Mouse (Mus musculus): Measurements from ENCODE around the gene Adar. TPM values are rescaled to one million over a fixed set of nuclear protein-coding genes. Genes with fewer than 3 reads are reported as not detected.
A peak's percentile ranks its signal among the peaks of the same experiment; 100 is the strongest.

Adar gene
- total and polyA plus RNA-seq, 3 experiments, result 11.5 to 33.1 (median 20.4) TPM

GRCm38 (mm10) chr3:89696152-89696821 is 18.5 kb upstream of the Adar start:
- Histone ChIP-seq H3K36me3 (replicated peaks in 1 of 2; ENCODE audit: control insufficient read depth in 1 of 2, insufficient read depth in 1 of 2, low read length in 1 of 2) (no peaks in the 10 kb centered on the region), H3K27me3 (replicated peaks) (peaks cover 1% of the 10 kb centered on the region), H3K4me3 (replicated peaks in 1 of 3; ENCODE audit: low read depth in 2 of 3, low read length in 2 of 3, poor library complexity in 1 of 3) (no peak overlapping the region), H3K4me2 (ENCODE audit: insufficient read depth, low read depth, poor library complexity, severe bottlenecking) (no peak overlapping the region), H3K4me1 (ENCODE audit: control insufficient read depth in 1 of 2, insufficient read depth in 2 of 2) (peaks cover 4 to 11% of the 10 kb centered on the region in 2 experiments), H3K9ac (ENCODE audit: insufficient read depth, low read depth) (no peak overlapping the region), H3K9me3 (replicated peaks; ENCODE audit: low read length) (peaks cover 20% of the 10 kb centered on the region), H3K27ac (ENCODE audit: insufficient read depth, low read depth) (no peak overlapping the region), H3K79me2 (replicated peaks; ENCODE audit: control insufficient read depth, extremely low read depth, insufficient read depth, poor library complexity, severe bottlenecking) (no peaks in the 10 kb centered on the region)
- no peak for DNase-seq (ENCODE audit: extremely low read depth)
- in situ Hi-C loops (cut with MboI; ENCODE audit: low pct_ligation_motif_present, low pct_unique_long_range_greater_than_20kb, low sequenced_read_pairs), result loop anchor here (25.0 kb wide), 1 partner anchor 359 kb away; the partner anchor contains the start of genes Adam15 and Efna4
- no peak for TF ChIP-seq USF2 (conservative IDR thresholded peaks at IDR 0.05; ENCODE audit: low read depth, low read length)
- TF ChIP-seq NRF1 (IDR thresholded peaks at IDR 0.05; ENCODE audit: low read depth, low read length), result 0 out of 2 replicates have a peak, but pooled peaks have one; percentile 17
- TF ChIP-seq RAD21 (IDR thresholded peaks at IDR 0.05; ENCODE audit: low read depth, low read length), result no peak
- dilution Hi-C loops (cut with MboI; ENCODE audit: extremely low pct_ligation_motif_present, extremely low pct_unique_long_range_greater_than_20kb, low sequenced_read_pairs), result no loop called here

- DNase-seq (ENCODE audit: extremely low read depth), result no peak
- dilution Hi-C loops (cut with MboI; ENCODE audit: extremely low pct_ligation_motif_present, extremely low pct_unique_long_range_greater_than_20kb, low sequenced_read_pairs) (no loop called here), in situ Hi-C loops (cut with MboI; ENCODE audit: low pct_ligation_motif_present, low pct_unique_long_range_greater_than_20kb, low sequenced_read_pairs) (loop anchor here (25.0 kb wide), 1 partner anchor 362 kb away; the partner anchor contains the start of genes Adam15 and Efna4)
- H3K4me2 ChIP-seq (ENCODE audit: insufficient read depth, low read depth, poor library complexity, severe bottlenecking), result no peak overlapping the region
- H3K27ac ChIP-seq (ENCODE audit: insufficient read depth, low read depth), result no peak overlapping the region
- no peak overlapping the region for H3K9ac ChIP-seq (ENCODE audit: insufficient read depth, low read depth)
- no peaks in the 10 kb centered on the region for H3K79me2 ChIP-seq (replicated peaks; ENCODE audit: control insufficient read depth, extremely low read depth, insufficient read depth, poor library complexity, severe bottlenecking)
- peaks cover 1% of the 10 kb centered on the region for H3K27me3 ChIP-seq (replicated peaks)
- H3K36me3 ChIP-seq (replicated peaks in 1 of 2; ENCODE audit: control insufficient read depth in 1 of 2, insufficient read depth in 1 of 2, low read length in 1 of 2), result no peaks in the 10 kb centered on the region
- H3K9me3 ChIP-seq (replicated peaks; ENCODE audit: low read length), result peaks cover 12% of the 10 kb centered on the region
- peaks cover 4 to 11% of the 10 kb centered on the region in 2 experiments for H3K4me1 ChIP-seq (ENCODE audit: control insufficient read depth in 1 of 2, insufficient read depth in 2 of 2)
- H3K4me3 ChIP-seq (replicated peaks in 1 of 3; ENCODE audit: low read depth in 2 of 3, low read length in 2 of 3, poor library complexity in 1 of 3), result no peak overlapping the region
- no peak for TF ChIP-seq MXI1 (IDR thresholded peaks at IDR 0.05; ENCODE audit: low read depth, low read length)
- TF ChIP-seq ETS1 (conservative IDR thresholded peaks at IDR 0.05; ENCODE audit: low read depth, low read length), result no peak
- TF ChIP-seq JUN (IDR thresholded peaks at IDR 0.05; ENCODE audit: insufficient read depth, low read depth, low read length), result no peak
- TF ChIP-seq TBP (conservative IDR thresholded peaks at IDR 0.05; ENCODE audit: low read depth, low read length), result no peak
- TF ChIP-seq CHD2 (IDR thresholded peaks at IDR 0.05; ENCODE audit: low read length), result no peak
- TF ChIP-seq ZNF384 (IDR thresholded peaks at IDR 0.05; ENCODE audit: low read depth, low read length), result no peak
- no peak for TF ChIP-seq USF1 (IDR thresholded peaks at IDR 0.05; ENCODE audit: low read depth, low read length)
- TF ChIP-seq TCF12 (IDR thresholded peaks at IDR 0.05; ENCODE audit: low read depth, low read length), result no peak
- no peak for TF ChIP-seq ZKSCAN1 (IDR thresholded peaks at IDR 0.05; ENCODE audit: borderline replicate concordance, low read depth, low read length)
- no peak for TF ChIP-seq MAFK (IDR thresholded peaks at IDR 0.05; ENCODE audit: insufficient replicate concordance, low read length)
- TF ChIP-seq UBTF (IDR thresholded peaks at IDR 0.05; ENCODE audit: low read depth, low read length), result no peak
- TF ChIP-seq PAX5 (IDR thresholded peaks at IDR 0.05; ENCODE audit: low read length), result no peak
- no peak for TF ChIP-seq SIN3A (IDR thresholded peaks at IDR 0.05; ENCODE audit: low read length)
- TF ChIP-seq EP300 (IDR thresholded peaks at IDR 0.05; ENCODE audit: low read length), result no peak
- TF ChIP-seq NELFE (IDR thresholded peaks at IDR 0.05; ENCODE audit: low read depth, low read length), result no peak
Observed at GRCm38 (mm10) chr3:89698958-89699357, 15.9 kb upstream of the Adar start.
